Mouse (Mus musculus) erythroblast, embryonic 14.5 days (primary cell): Measurements from ENCODE around the gene Gm2310.

Experiments
- GATA1 ChIP-seq: IDR thresholded peaks from 2 replicates; pipeline ENCODE4 v1.6.1; 2012; ENCODE audit warnings: low read length, inconsistent platforms, mixed read lengths
- TAL1 ChIP-seq: IDR thresholded peaks from 3 replicates; pipeline ENCODE4 v1.6.1; 2012; ENCODE audit warnings: low read length, inconsistent platforms, mixed read lengths

DNA sequence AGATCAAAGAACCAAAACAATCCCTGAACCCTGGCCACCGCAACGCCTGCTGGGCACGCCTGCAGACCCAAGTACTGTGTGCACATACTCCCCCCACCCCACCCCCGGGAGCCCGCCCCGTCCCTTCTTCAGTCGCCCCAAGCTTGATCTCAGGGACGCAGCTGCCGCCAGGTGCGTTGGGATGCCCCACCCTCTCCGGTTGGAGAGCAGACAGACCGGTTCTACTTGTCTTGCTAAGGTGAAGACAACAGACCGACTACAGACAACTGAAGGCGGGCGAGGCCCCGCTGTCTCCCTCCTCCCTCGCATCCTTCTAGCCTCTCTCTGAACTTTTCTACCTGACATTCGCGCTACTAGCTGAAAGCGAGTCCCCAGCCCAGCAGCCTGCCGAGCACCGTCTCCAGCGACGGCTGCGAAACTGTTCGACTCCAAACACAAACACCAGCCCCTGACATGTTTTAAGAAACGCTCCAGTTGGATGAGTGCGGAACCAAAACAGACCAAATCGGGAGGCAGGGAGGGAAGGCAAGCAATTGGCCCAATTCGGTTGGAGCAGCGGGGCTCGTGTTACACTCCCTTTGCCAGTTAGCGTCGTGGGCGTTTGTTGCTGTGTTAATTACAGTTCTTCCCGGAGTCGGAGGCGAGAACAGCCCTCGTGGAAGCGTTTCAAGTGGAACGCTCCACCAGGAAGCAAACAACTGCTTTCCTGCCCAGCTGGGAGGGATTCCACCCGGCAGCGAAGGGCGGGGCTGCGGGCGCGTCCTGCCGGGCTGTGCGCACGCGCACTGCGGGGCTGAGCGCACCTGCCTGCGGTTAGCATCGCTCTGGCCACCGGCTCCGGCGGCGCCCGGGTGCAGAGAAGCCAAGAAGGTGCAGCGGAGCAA lies 49.1 kb upstream of the Gm2310 start:
- TF ChIP-seq TAL1, result no peak
- no peak for TF ChIP-seq GATA1
